Mouse (Mus musculus) frontal cortex, postnatal 25 days (tissue): ENCODE measurements around the gene Megf11.

Experiments used
- DNase-seq, 2 experiments: peaks; one replicate each; pipeline ENCODE4 v3.0.0; 2022; ENCODE audit warnings: low spot score in 2 of 2

The Megf11 gene

GRCm38 (mm10) chr9:64393914-64394596, 8.6 kb downstream of the Megf11 start:
- peak; percentile 56 to 62 for DNase-seq

DNA sequence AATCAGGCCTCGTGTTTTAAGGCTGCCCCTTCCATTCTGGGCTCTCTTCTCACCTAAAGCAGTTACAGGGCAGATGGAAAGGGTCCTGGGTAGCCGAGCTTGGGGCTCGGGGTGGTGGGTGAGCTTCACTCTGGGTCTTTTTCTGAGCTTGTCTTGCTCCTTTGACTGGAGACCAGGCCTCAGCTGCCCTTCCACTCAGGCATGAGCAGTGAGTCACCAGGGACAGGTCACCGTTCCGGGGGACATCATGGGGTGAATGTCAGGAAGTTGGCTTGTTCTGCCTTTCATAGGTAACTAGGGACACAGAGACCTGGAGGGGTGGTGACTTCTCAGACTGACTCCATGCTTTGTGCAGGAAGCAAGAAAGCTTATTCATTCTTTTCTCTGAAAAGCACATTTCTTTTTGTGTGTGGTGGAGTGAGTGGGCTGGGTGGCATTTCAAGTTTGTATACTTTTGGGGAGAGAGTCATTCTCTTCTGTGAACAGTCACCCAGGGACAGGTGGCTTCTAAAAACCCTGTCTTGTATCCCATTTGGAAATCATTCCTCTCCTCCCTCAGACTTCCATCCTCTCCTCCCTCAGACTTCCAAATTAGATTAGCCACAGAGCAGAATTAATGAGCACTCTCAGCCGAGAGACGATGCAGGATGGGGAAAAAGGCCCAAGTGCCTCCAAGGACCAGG, 10.0 kb downstream of the Megf11 start:
- no peak for DNase-seq

GRCm38 (mm10) chr9:64397108-64397507, 11.7 kb downstream of the Megf11 start:
- no peak for DNase-seq

- DNase-seq = no peak
Observed at GRCm38 (mm10) chr9:64399121-64399520, 13.7 kb downstream of the Megf11 start.

DNA sequence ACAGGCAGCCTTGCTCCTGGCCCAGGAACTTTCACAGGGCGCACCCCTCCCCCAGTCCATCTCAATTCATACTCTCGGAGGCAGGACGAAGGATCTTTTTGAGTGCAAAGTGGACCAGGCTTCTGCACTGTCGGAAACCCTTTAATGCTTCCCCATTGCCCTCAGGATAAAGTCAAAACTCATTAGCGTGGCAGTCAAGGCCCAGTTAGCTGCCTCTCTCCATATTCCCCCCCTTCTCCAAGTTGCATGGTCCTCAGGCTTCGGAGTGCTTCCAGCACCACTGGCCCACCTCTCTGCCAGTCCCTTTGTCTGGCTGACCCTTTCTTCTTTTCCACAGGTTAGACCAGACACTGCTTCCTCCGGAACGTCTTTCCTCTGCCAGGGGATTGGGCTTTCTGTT, 16.7 kb downstream of the Megf11 start:
- no peak for DNase-seq

DNA sequence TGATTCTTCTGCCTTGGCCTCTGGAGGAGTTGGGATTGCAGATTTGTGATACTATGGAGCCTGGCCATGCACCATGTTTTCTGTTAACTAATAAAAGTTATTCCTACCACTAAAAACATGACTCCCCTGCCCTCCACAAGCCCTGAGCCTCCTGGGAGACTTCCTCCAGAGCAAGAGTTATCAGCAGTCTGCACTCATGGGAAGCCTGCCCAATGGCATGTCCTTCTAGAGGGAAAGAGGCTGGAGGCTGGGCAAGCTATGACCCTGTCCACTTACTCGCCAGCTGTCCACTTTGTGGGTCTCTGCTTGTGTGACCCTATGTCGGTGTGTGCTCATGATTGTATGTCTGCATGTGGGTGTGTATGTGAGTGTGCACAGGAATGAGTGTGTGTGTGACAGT, 21.4 kb downstream of the Megf11 start:
- no peak for DNase-seq

DNA sequence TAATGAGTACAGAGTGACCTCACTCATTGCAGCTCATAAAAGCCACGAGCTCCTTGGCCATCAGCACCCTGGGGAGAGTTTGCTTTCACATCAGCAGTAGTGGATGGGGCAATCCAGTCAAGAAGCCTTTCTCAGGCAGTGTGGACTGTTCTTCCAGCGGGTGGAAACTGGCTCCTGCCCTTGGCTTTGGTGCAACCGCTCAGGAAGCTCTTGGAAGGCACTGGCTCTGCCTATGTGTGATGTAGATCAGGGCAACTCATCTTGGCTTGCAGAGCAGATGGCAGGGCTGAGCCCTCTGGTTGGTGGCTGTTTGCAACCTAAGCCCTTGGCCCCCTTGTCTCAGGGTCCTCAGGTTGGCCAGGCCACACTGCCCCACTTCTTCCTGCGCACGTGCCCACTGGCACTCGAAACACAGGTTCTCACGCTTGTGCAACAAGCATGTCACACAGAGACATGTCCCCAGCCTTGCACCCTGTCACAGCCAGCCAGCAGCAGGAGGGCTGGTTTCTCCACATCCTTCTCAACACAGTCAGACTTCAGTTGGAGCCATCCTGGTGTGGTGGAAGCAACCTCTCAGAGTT, 22.1 kb downstream of the Megf11 start:
- DNase-seq = no peak

DNA sequence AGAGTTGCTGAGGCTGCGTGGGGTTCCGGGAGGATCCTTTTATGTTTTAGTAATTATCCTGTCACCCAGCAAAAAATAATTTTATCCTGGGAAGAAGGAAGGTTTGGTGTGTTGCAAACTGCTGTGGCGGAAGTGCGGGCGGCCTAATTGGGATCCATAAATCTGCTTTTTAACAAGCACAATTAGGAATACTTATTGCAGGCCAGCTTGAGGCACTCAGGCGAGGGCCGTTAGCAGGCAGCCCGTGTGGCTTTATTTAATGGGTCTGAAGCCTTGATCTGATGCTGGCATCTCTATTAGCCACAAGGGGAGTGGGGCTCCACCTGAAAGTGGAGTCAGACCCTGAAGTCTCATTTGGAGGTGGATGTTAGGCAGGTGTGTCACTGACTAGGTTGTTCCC, 23.4 kb downstream of the Megf11 start:
- no peak for DNase-seq

DNA sequence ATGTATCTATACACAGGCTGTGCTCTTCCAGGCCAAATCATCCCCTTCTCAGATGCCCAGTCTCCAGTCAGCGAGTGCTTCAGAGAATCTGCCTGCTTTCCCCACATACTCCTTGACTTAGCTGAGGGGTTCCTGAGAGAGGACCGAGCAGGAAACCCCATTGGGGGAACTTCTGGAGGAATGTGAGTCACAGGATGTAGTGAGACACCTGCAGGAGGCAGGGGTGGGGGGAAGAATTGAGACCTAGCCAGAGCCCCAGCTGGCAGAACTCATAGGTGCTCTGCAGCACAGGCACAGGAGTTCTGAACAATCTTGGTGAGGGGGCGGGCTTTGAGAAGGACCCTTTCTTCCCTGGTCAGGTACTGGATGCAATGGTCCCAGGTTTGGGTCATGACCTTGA, 35.0 kb downstream of the Megf11 start:
- DNase-seq = no peak

- no peak for DNase-seq
Observed at GRCm38 (mm10) chr9:64421986-64422616, 36.7 kb downstream of the Megf11 start.

- no peak for DNase-seq
Observed at GRCm38 (mm10) chr9:64423912-64424311, 38.5 kb downstream of the Megf11 start.

DNA sequence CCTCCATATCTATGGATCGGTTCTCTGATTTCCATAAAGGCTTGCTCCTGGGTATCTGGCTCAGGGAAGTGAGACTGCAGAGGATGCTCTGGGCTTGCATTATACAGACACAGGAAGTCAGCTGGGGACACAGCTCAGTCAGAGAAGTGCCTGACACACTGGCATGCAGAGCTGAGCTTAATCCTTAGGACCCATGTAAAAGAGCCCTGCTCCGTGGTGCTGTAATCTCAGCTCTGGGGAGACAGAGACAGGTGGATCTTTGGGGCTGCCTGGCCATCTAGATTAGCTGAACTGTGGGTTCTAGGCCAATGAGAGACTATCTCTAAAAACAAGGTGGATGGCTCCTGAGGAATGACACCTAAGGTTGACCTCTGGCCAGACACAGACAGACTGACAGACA, 50.7 kb downstream of the Megf11 start:
- no peak for DNase-seq

- DNase-seq = no peak
Observed at GRCm38 (mm10) chr9:64440101-64440500, 54.7 kb downstream of the Megf11 start.

DNA sequence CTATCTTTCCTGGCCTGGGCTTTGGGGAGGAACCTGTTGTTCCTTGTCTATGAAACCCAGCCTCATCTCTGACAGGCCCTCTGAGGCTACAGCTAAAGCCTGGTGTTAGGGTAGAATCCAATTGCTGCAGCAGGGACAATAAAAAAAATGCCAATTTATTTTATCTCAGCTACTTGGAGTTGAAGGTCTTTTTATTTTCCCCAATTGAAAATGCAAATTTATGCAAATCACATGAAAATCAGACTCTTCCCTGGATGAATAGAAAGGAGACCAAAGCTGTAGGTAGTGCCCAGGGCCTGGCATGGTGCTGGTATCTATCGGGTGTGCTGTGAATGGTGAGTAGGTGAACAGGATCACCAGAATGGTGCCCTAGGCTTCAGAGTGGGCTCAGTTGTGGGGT, 60.6 kb downstream of the Megf11 start:
- DNase-seq = no peak

- no peak for DNase-seq
Observed at GRCm38 (mm10) chr9:64447070-64447469, 61.6 kb downstream of the Megf11 start.

DNA sequence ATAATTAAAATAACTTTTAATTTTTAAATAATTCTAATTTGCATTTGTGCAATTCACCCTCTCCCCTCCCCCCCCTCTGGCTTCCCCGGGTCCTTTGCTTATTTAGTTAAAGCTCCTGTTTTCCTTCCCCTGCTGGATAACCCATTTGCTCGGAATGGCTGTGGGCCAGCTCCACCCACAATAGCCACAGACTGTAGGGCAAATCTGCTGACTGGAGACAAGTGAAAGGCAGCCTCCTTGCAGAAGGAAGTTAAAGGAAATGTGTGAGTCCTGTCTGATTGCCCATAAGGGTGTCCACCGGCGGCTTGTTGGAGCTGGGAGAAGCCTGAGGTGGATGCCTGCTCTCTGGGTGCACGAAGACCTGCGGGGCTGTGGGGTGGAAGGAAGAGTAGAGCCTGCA, 62.1 kb downstream of the Megf11 start:
- DNase-seq = peak in 1 of 2 experiments; percentile 12

DNA sequence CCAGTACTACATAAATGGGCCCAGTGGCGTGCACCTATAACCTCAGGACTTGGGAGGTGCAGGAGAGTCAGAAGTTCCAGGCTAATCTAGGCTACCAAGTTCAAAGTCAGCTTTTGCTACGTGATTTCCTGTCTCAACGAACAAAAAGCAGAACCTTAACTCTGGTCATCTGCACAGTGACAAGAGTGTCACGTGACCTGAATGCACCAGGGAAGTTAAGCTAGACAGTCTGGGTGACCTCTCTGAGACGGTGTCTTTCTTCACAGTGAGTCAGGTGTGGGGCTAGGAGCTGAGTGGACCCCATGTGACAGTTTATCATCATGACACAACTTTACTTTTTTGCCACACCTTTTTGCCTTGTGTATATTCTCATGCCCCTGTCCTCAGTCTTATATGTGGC, 67.3 kb downstream of the Megf11 start:
- DNase-seq = no peak

DNA sequence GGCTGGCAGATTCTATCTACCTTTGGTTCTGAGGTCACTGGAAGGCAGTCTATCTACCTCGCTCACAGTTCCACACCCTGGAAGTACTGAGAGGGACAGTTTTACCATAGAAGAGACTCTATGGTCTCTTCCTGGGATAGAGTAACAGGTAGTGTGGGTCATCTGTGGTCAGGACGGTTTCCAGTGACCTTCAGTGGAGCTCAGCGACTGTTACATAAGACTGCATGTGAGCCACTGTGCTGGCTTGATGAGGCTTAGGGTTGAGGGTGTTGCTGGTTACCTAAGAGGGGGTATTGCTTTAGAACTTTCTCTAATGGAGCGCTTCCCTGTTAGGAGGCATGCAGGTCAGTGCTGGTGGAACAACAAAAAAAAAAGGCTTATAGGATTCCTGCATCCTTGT, 68.8 kb downstream of the Megf11 start:
- no peak for DNase-seq

GRCm38 (mm10) chr9:64455910-64456309, 70.5 kb downstream of the Megf11 start:
- DNase-seq = no peak

GRCm38 (mm10) chr9:64457596-64457995, 72.2 kb downstream of the Megf11 start:
- no peak for DNase-seq

GRCm38 (mm10) chr9:64461568-64462308, 76.3 kb downstream of the Megf11 start:
- no peak for DNase-seq

DNA sequence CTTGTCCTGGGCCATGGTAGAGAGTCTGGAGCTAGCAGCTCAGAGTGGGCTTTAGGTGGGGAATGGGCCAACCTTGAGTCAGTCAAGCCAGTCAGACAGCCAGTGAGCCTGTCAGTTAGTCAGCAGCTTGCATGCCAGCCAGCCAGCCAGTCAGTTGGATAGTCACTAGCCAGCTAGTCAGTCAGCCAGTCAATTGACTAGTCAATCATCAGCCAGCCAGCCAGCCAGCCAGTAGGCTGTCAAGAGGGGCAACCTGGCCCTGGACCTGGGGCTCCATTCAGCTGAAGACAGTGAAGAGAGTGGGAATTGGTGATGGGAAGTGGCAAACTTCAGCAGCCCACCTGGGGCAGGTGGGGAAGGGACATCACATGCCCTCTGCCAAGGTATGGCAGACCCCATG, 77.4 kb downstream of the Megf11 start:
- DNase-seq = no peak
